Mouse (Mus musculus) C2C12 (cell line): ENCODE results near the gene Bloc1s6. TPM values are rescaled to one million over a fixed set of nuclear protein-coding genes. Genes with fewer than 3 reads are reported as not detected.

Experiments used
- H3K27me3 ChIP-seq: one replicate; pipeline ENCODE4 v1.6.1; 2011; ENCODE audit not compliant: control insufficient read depth, insufficient read depth, insufficient read length
- H3K36me3 ChIP-seq: one replicate; pipeline ENCODE4 v1.6.1; 2011; ENCODE audit not compliant: control insufficient read depth, insufficient read depth
- H3K4me3 ChIP-seq: one replicate; pipeline ENCODE4 v1.5.1; 2011; ENCODE audit warnings: mild to moderate bottlenecking, control low read depth; ENCODE audit not compliant: poor library complexity, insufficient read depth, severe bottlenecking
- H3K79me2 ChIP-seq: one replicate; pipeline ENCODE4 v1.6.1; 2011; ENCODE audit not compliant: control insufficient read depth, insufficient read depth
- H3K79me3 ChIP-seq: one replicate; pipeline ENCODE4 v1.6.1; 2011; ENCODE audit warnings: low read depth, control low read depth
- H3ac ChIP-seq: one replicate; pipeline ENCODE3; 2011; ENCODE audit warnings: low read depth; ENCODE audit not compliant: control insufficient read depth, insufficient read length
- CEBPB ChIP-seq: IDR thresholded peaks from one replicate; pipeline ENCODE4 v1.6.1; 2011; ENCODE audit warnings: low read depth, mild to moderate bottlenecking, control low read depth, moderate library complexity
- CTCF ChIP-seq: IDR thresholded peaks from one replicate; pipeline ENCODE4 v1.5.1; 2011; ENCODE audit not compliant: control insufficient read depth, insufficient read depth, insufficient read length
- FOSL1 ChIP-seq: IDR thresholded peaks from one replicate; pipeline ENCODE4 v1.8.0; 2011; ENCODE audit warnings: mild to moderate bottlenecking, low read length; ENCODE audit not compliant: poor library complexity, insufficient read depth, severe bottlenecking
- MAX ChIP-seq: IDR thresholded peaks from one replicate; pipeline ENCODE4 v1.6.1; 2011; ENCODE audit warnings: mild to moderate bottlenecking, control low read depth
- MYOD1 ChIP-seq: IDR thresholded peaks from one replicate; pipeline ENCODE4 v1.6.1; 2011; ENCODE audit warnings: low read depth; ENCODE audit not compliant: control insufficient read depth, insufficient read length
- MYOG ChIP-seq: IDR thresholded peaks from one replicate; pipeline ENCODE4 v1.6.1; 2011; ENCODE audit not compliant: control insufficient read depth, insufficient read length; ENCODE audit errors: extremely low read depth
- USF1 ChIP-seq: IDR thresholded peaks from one replicate; pipeline ENCODE4 v1.6.1; 2011; ENCODE audit warnings: low read depth, mild to moderate bottlenecking, control low read depth, moderate library complexity
- long read RNA-seq, 2 experiments: library from polyadenylated mRNA; unstranded; transcript quantifications; one replicate each; pipeline ENCODE4 v2.0.0; 2019 to 2020
- polyA plus RNA-seq: library from polyadenylated mRNA; unstranded; fragments of >200 nt; fragmentation: generic; extraction: Trizol; gene quantifications from one replicate; pipeline ENCODE4 v1.2.1, GENCODE M21; 2012; ENCODE audit warnings: missing spikeins

The Bloc1s6 gene
- 19.1 TPM for polyA plus RNA-seq
- long read RNA-seq, experiment 1, transcript Bloc1s6-201 (5 exons, 3,484 nt), result major isoform, 28 of 38 reads
- long read RNA-seq, experiment 1, partial matches to known transcripts, result 2 of 38 reads
- long read RNA-seq, experiment 1, other reads (novel, unspliced or antisense), result 6 of 38 reads
- long read RNA-seq, experiment 2, transcript Bloc1s6-201 (5 exons, 3,484 nt), result major isoform, 195 of 255 reads
- long read RNA-seq, experiment 2, transcript Bloc1s6-206 (5 exons, 2,088 nt), result minor isoform, 17 of 255 reads
- long read RNA-seq, experiment 2, partial matches to known transcripts, result 0 of 255 reads
- long read RNA-seq, experiment 2, other reads (novel, unspliced or antisense), result 42 of 255 reads

- H3K79me3 ChIP-seq, result peaks cover 20% of the 10 kb centered on the region
- peaks cover 11% of the 10 kb centered on the region for H3K36me3 ChIP-seq
- peak within 1 kb of the TSS; percentile 76 for H3ac ChIP-seq
- H3K27me3 ChIP-seq, result no peaks in the 10 kb centered on the region
- TF ChIP-seq USF1 (no peak), MYOG (no peak), MYOD1 (no peak), FOSL1 (no peak), MAX (no peak), CEBPB (no peak), CTCF (no peak)
- peaks cover 47% of the 10 kb centered on the region for H3K79me2 ChIP-seq
- H3K4me3 ChIP-seq, result peak within 1 kb of the TSS; percentile 65
Observed at GRCm38 (mm10) chr2:122737894-122738830, at the start of gene Bloc1s6. TSS of gene Bloc1s6 (plus strand) at chr2:122738503.

DNA sequence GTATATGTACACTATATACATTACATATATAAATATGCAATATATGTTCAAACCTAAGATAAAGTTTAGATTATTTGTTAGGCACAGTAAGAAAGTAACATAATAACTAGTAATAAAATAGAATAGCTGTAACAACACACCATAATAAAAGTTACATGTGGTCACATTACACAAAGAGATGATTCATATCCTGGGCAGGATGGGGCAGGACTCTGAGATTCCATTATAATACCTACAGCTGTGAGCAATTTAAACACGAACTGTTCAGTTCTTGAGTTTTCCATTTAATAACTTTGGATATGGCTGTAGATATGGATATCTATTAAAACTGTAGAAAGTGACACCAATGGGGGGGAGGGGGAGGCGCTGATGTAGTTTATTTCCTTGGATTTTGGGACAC is 40.8 kb upstream of the Bloc1s6 start:
- H3K4me3 ChIP-seq, result no peak overlapping the region
- H3ac ChIP-seq, result no peak overlapping the region
- H3K79me2 ChIP-seq, result peaks cover 94% of the 10 kb centered on the region
- TF ChIP-seq MYOD1, result peak; percentile 45
- no peak for TF ChIP-seq MYOG
- TF ChIP-seq MAX, result no peak
- TF ChIP-seq USF1, result peak; percentile 47
- TF ChIP-seq FOSL1, result peak; percentile 30
- peaks cover 87% of the 10 kb centered on the region for H3K79me3 ChIP-seq
- H3K36me3 ChIP-seq, result peaks cover 46% of the 10 kb centered on the region
- H3K27me3 ChIP-seq, result no peaks in the 10 kb centered on the region

- no peak for TF ChIP-seq CTCF
- TF ChIP-seq USF1, result no peak
- no peak for TF ChIP-seq MYOG
- no peak for TF ChIP-seq FOSL1
- no peak for TF ChIP-seq MYOD1
- TF ChIP-seq CEBPB, result no peak
- TF ChIP-seq MAX, result no peak
- peaks cover 53% of the 10 kb centered on the region for H3K79me3 ChIP-seq
- H3K27me3 ChIP-seq, result no peaks in the 10 kb centered on the region
- H3ac ChIP-seq, result peak overlapping the region; percentile 19
- peaks cover 20% of the 10 kb centered on the region for H3K36me3 ChIP-seq
- peak overlapping the region; percentile 77 for H3K4me3 ChIP-seq
- peaks cover 59% of the 10 kb centered on the region for H3K79me2 ChIP-seq
Observed at GRCm38 (mm10) chr2:122701012-122701411, 37.3 kb upstream of the Bloc1s6 start.

GRCm38 (mm10) chr2:122701871-122702180 is 36.5 kb upstream of the Bloc1s6 start:
- TF ChIP-seq CEBPB, result no peak
- H3K4me3 ChIP-seq, result peak overlapping the region; percentile 77
- no peaks in the 10 kb centered on the region for H3K27me3 ChIP-seq
- peaks cover 15% of the 10 kb centered on the region for H3K36me3 ChIP-seq
- peaks cover 51% of the 10 kb centered on the region for H3K79me2 ChIP-seq
- H3K79me3 ChIP-seq, result peaks cover 46% of the 10 kb centered on the region
- peak overlapping the region; percentile 99 for H3ac ChIP-seq

DNA sequence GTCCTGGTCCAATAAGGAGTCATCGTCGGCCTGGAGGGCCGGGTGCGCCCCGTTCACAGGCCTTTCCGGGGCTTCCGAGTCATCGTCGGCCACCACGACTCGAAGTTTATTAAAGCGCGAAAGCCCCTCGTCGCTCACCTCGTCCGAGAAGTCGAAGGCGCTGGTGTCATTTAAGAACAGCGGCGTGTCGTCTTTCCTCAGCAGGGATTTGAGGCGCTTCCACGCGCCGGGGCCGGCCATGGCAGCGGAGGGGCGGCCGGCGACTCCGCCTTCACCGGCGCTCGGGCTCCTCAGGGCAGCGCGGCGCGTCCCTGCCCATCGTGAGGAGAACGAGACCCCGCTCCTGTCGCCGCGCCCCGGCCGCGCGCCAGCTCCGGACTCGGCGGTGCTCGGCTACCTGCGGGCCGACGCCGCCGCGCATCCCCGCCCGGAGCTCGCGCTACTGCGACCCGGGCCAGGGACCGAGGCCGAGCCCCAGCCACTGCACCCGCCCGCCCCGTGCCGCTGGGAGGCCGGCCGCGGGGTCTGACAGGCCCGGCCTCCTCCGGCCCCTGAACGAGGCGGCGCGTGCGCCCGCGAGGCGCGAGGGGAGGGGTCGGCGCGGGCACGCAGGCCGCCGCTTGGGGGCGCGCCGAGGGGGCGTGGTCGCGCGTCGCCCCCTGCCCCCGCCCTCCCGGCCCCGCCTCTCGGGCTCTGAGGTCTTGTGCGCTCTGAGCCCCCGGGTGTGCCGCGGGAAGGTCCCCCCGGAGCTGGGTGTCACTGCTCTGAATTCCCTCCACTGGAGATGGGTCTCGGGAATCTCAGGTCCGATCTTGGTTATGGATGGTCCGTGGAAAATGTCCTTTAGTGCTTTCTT is 35.9 kb upstream of the Bloc1s6 start, which contains the start of gene Slc30a4:
Gene Slc30a4 (minus strand): TSS at position 483 of the 856 bp plus-strand sequence.
- peaks cover 47% of the 10 kb centered on the region for H3K79me2 ChIP-seq
- TF ChIP-seq MYOD1, result no peak
- no peak for TF ChIP-seq MYOG
- no peak for TF ChIP-seq CEBPB
- no peak for TF ChIP-seq USF1
- TF ChIP-seq MAX, result peak; percentile 56
- TF ChIP-seq CTCF, result peak; percentile 71
- TF ChIP-seq FOSL1, result no peak
- peak within 1 kb of the TSS; percentile 77 for H3K4me3 ChIP-seq
- peak within 1 kb of the TSS; percentile 99 for H3ac ChIP-seq
- peaks cover 43% of the 10 kb centered on the region for H3K79me3 ChIP-seq
- H3K27me3 ChIP-seq, result no peaks in the 10 kb centered on the region
- H3K36me3 ChIP-seq, result peaks cover 13% of the 10 kb centered on the region

GRCm38 (mm10) chr2:122704572-122704971 is 33.7 kb upstream of the Bloc1s6 start:
- Histone ChIP-seq H3K4me3 (no peak overlapping the region), H3K79me3 (peaks cover 25% of the 10 kb centered on the region), H3K27me3 (no peaks in the 10 kb centered on the region), H3ac (no peak overlapping the region), H3K79me2 (peaks cover 27% of the 10 kb centered on the region), H3K36me3 (peaks cover 3% of the 10 kb centered on the region)
- TF ChIP-seq MYOG (no peak), MAX (peak; percentile 34), MYOD1 (no peak), CTCF (no peak), CEBPB (peak; percentile 97), FOSL1 (peak; percentile 97), USF1 (no peak)
